Mouse (Mus musculus) heart, adult 2 months (tissue): Measurements from ENCODE around the gene AB124611.

ENCODE experiments used
- EP300 ChIP-seq: fragments of 200-500 bp; IDR thresholded peaks from 2 replicates; pipeline ENCODE4 v1.6.1; 2011; ENCODE audit warnings: low read depth, low read length, control low read depth; ENCODE audit not compliant: insufficient read depth
- POLR2A ChIP-seq: fragments of 200-500 bp; IDR thresholded peaks from 2 replicates; pipeline ENCODE4 v1.6.1; 2011; ENCODE audit warnings: mild to moderate bottlenecking, low read depth, low read length, control low read depth; ENCODE audit not compliant: insufficient read depth

GRCm38 (mm10) chr9:21484065-21484464 lies 41.9 kb upstream of the AB124611 start:
- TF ChIP-seq POLR2A (no peak), EP300 (no peak)
